Mouse (Mus musculus): Measurements from ENCODE around the gene Cspg4. TPM values are rescaled to one million over a fixed set of nuclear protein-coding genes. Genes with fewer than 3 reads are reported as not detected.
"Not testable (repeated sequence)": the region's sequence is repeated elsewhere in the genome, so short reads cannot be mapped to it uniquely, and the experiment has no call there.

Gene Cspg4
- polyA plus RNA-seq, 1 experiment from 2014 or later, result 8.1 TPM

- Histone ChIP-seq H3K4me1 (replicated peaks) (peaks cover 17% of the 10 kb centered on the region), H3K4me3 (no peak overlapping the region), H3K4me2 (no peak overlapping the region), H3K27ac (replicated peaks) (no peak overlapping the region), H3K36me3 (no peaks in the 10 kb centered on the region), H3K9me3 (no peaks in the 10 kb centered on the region), H3K27me3 (peaks cover 5% of the 10 kb centered on the region; the same call in 1 of the 2 replicates), H3K9ac (no peak overlapping the region)
- 19% methylated on average over 3 of the region's 3 CpGs for WGBS
- ATAC-seq (ENCODE audit: low FRiP score, low read depth), result no peak
Measured at GRCm38 (mm10) chr9:56894006-56894405, 29.2 kb downstream of the Cspg4 start.

- ATAC-seq (ENCODE audit: low FRiP score, low read depth), result no peak
- H3K4me2 ChIP-seq, result no peak overlapping the region
- H3K4me1 ChIP-seq (replicated peaks), result peaks cover 10% of the 10 kb centered on the region
- H3K27ac ChIP-seq (replicated peaks), result no peak overlapping the region
- H3K9me3 ChIP-seq, result no peaks in the 10 kb centered on the region
- H3K9ac ChIP-seq, result no peak overlapping the region
- H3K27me3 ChIP-seq, result no peaks in the 10 kb centered on the region
- H3K4me3 ChIP-seq, result no peak overlapping the region
- WGBS, result 93% methylated on average over 12 of the region's 12 CpGs
- no peaks in the 10 kb centered on the region for H3K36me3 ChIP-seq
Measured at GRCm38 (mm10) chr9:56896779-56897178, 31.9 kb downstream of the Cspg4 start.

GRCm38 (mm10) chr9:56899409-56899808 is 34.6 kb downstream of the Cspg4 start:
- H3K9ac ChIP-seq, result no peak overlapping the region
- H3K4me2 ChIP-seq, result no peak overlapping the region
- H3K27ac ChIP-seq (replicated peaks), result no peak overlapping the region
- no peaks in the 10 kb centered on the region for H3K27me3 ChIP-seq
- no peaks in the 10 kb centered on the region for H3K4me1 ChIP-seq (replicated peaks)
- no peak overlapping the region for H3K4me3 ChIP-seq
- no peak for ATAC-seq (ENCODE audit: low FRiP score, low read depth)
- no peaks in the 10 kb centered on the region for H3K9me3 ChIP-seq
- 72% methylated on average over 11 of the region's 11 CpGs for WGBS
- H3K36me3 ChIP-seq, result no peaks in the 10 kb centered on the region

DNA sequence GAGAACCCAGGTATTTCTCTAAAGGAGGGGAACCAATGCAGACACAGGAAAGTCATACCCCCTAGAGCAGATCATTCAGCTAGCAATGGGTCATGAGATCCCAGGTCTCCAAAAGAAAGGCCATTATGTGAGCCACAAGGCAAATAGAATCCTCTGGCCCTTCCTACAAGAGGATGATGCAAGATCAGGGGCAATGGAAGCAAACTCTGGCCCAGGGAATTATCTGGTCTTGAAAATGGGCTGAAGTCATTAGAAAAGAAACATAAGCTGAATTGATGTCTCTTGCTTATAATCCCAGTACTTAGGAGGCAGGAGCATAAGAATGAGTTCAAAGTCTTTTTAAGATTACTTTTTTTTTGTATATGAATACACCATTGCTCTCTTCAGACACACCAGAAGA is 35.2 kb downstream of the Cspg4 start:
- no peaks in the 10 kb centered on the region for H3K36me3 ChIP-seq

GRCm38 (mm10) chr9:56900571-56900970 is 35.7 kb downstream of the Cspg4 start:
- no peaks in the 10 kb centered on the region for H3K9me3 ChIP-seq
- no peak for ATAC-seq (ENCODE audit: low FRiP score, low read depth)
- no peaks in the 10 kb centered on the region for H3K27me3 ChIP-seq
- no peak overlapping the region for H3K4me3 ChIP-seq
- no peak overlapping the region for H3K27ac ChIP-seq (replicated peaks)
- no peak overlapping the region for H3K4me2 ChIP-seq
- H3K4me1 ChIP-seq (replicated peaks), result no peaks in the 10 kb centered on the region
- 69% methylated on average over 9 of the region's 9 CpGs for WGBS
- no peak overlapping the region for H3K9ac ChIP-seq
- H3K36me3 ChIP-seq, result no peaks in the 10 kb centered on the region

More for the DNA sequence above, 35.2 kb downstream of the Cspg4 start:
- no peaks in the 10 kb centered on the region for H3K4me1 ChIP-seq (replicated peaks)
- no peaks in the 10 kb centered on the region for H3K27me3 ChIP-seq
- H3K9ac ChIP-seq, result no peak overlapping the region
- no peak for ATAC-seq (ENCODE audit: low FRiP score, low read depth)
- no peak overlapping the region for H3K4me2 ChIP-seq
- H3K9me3 ChIP-seq, result no peaks in the 10 kb centered on the region
- H3K27ac ChIP-seq (replicated peaks), result no peak overlapping the region
- H3K4me3 ChIP-seq, result no peak overlapping the region

DNA sequence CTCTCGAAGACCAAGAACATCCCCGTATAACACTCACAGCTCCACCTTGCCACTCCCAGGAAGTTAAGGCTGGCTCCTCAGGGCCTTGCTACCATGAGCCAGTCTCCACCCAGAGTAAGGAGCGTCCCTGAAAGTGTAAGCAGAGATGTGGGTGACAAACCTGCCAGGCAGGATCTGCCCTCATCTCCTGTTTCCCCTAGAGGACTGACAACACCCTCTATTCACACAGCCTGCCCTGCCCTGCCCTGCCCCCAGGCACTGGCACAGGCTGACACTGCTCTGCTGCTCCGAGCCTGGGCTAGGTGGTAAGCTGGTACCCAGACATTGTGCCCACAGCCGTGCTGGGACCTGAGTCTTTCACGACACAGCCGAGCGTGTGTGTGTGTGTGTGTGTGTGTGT is 36.4 kb downstream of the Cspg4 start:
- no peak for ATAC-seq (ENCODE audit: low FRiP score, low read depth)
- H3K4me1 ChIP-seq (replicated peaks), result no peaks in the 10 kb centered on the region
- no peaks in the 10 kb centered on the region for H3K36me3 ChIP-seq
- WGBS, result 75% methylated on average over 8 of the region's 8 CpGs
- no peak overlapping the region for H3K9ac ChIP-seq
- H3K9me3 ChIP-seq, result no peaks in the 10 kb centered on the region
- H3K27me3 ChIP-seq, result no peaks in the 10 kb centered on the region
- H3K4me3 ChIP-seq, result no peak overlapping the region
- H3K4me2 ChIP-seq, result no peak overlapping the region
- no peak overlapping the region for H3K27ac ChIP-seq (replicated peaks)

- no peaks in the 10 kb centered on the region for H3K4me1 ChIP-seq (replicated peaks)
- WGBS, result 80% methylated on average over 3 of the region's 3 CpGs
- no peak for ATAC-seq (ENCODE audit: low FRiP score, low read depth)
- H3K4me3 ChIP-seq, result no peak overlapping the region
- H3K27me3 ChIP-seq, result no peaks in the 10 kb centered on the region
- no peak overlapping the region for H3K27ac ChIP-seq (replicated peaks)
- H3K36me3 ChIP-seq, result no peaks in the 10 kb centered on the region
- H3K9ac ChIP-seq, result no peak overlapping the region
- no peaks in the 10 kb centered on the region for H3K9me3 ChIP-seq
- H3K4me2 ChIP-seq, result no peak overlapping the region
Measured at GRCm38 (mm10) chr9:56903662-56904061, 38.8 kb downstream of the Cspg4 start.

GRCm38 (mm10) chr9:56907549-56907948 is 42.7 kb downstream of the Cspg4 start:
- Histone ChIP-seq H3K4me2 (no peak overlapping the region), H3K36me3 (no peaks in the 10 kb centered on the region), H3K4me3 (no peak overlapping the region), H3K9me3 (no peaks in the 10 kb centered on the region), H3K4me1 (replicated peaks) (no peaks in the 10 kb centered on the region), H3K27ac (replicated peaks) (no peak overlapping the region), H3K9ac (no peak overlapping the region), H3K27me3 (no peaks in the 10 kb centered on the region)
- no peak for ATAC-seq (ENCODE audit: low FRiP score, low read depth)
- 85% methylated on average over 9 of the region's 9 CpGs for WGBS

DNA sequence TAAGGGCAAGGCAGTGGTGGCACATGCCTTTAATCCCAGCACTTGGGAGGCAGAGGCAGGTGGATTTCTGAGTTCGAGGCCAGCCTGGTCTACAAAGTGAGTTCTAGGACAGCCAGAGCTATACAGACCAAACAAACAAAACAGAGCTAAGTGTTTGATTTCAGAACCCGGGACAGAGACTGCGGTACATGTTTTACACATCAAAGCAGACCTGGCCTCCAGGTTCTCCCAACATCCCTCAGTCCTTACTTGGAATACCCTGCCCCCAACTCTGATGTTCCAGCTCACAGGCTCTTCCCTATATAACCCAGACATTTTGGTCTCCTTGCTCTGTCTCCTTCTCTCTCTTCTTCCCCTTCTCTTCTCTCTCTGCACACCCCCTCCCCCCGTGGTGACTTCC is 45.2 kb downstream of the Cspg4 start:
- H3K4me2 ChIP-seq; H3K9me3 ChIP-seq; H3K9ac ChIP-seq; H3K36me3 ChIP-seq; ATAC-seq (ENCODE audit: low FRiP score, low read depth); H3K4me3 ChIP-seq; H3K27me3 ChIP-seq; H3K4me1 ChIP-seq (replicated peaks); H3K27ac ChIP-seq (replicated peaks): not testable (repeated sequence)
- 44% methylated on average over 4 of the region's 4 CpGs for WGBS

GRCm38 (mm10) chr9:56911017-56911416 is 46.2 kb downstream of the Cspg4 start:
- H3K4me2 ChIP-seq, result no peak overlapping the region
- no peaks in the 10 kb centered on the region for H3K9me3 ChIP-seq
- no peaks in the 10 kb centered on the region for H3K36me3 ChIP-seq
- WGBS, result 74% methylated on average over 1 of the region's 1 CpGs
- H3K27ac ChIP-seq (replicated peaks), result no peak overlapping the region
- H3K4me3 ChIP-seq, result no peak overlapping the region
- H3K9ac ChIP-seq, result no peak overlapping the region
- no peaks in the 10 kb centered on the region for H3K4me1 ChIP-seq (replicated peaks)
- no peak for ATAC-seq (ENCODE audit: low FRiP score, low read depth)
- no peaks in the 10 kb centered on the region for H3K27me3 ChIP-seq

- Histone ChIP-seq H3K9me3 (no peaks in the 10 kb centered on the region), H3K4me1 (replicated peaks) (no peaks in the 10 kb centered on the region), H3K27me3 (no peaks in the 10 kb centered on the region), H3K9ac (no peak overlapping the region), H3K4me3 (no peak overlapping the region), H3K36me3 (no peaks in the 10 kb centered on the region), H3K4me2 (no peak overlapping the region), H3K27ac (replicated peaks) (no peak overlapping the region)
- no peak for ATAC-seq (ENCODE audit: low FRiP score, low read depth)
- WGBS, result 89% methylated on average over 9 of the region's 9 CpGs
Measured at GRCm38 (mm10) chr9:56913991-56914390, 49.2 kb downstream of the Cspg4 start.

DNA sequence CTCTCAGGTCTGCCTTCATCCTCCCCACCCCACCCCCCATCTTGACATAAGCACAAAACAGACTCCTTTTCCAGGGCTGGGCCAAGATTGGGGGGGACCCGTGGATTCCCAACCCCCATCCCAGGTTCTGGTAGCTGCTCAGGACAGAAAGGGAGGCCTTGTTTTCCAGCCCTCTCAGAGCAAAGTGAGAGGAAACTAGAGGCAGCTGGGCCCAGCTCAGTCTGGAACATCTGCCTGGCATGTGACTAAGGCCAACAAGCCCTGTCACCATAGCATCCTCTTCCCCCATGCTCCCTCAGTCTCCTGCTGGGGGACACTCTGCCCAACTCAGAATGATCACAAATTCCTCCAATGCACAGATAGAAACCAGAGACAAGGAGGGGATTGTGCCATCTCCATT is 50.3 kb downstream of the Cspg4 start:
- H3K27ac ChIP-seq (replicated peaks), result no peak overlapping the region
- 95% methylated on average over 1 of the region's 1 CpGs for WGBS
- H3K4me2 ChIP-seq, result no peak overlapping the region
- no peaks in the 10 kb centered on the region for H3K27me3 ChIP-seq
- H3K9me3 ChIP-seq, result no peaks in the 10 kb centered on the region
- no peaks in the 10 kb centered on the region for H3K4me1 ChIP-seq (replicated peaks)
- no peak for ATAC-seq (ENCODE audit: low FRiP score, low read depth)
- H3K4me3 ChIP-seq, result no peak overlapping the region
- no peaks in the 10 kb centered on the region for H3K36me3 ChIP-seq
- no peak overlapping the region for H3K9ac ChIP-seq

DNA sequence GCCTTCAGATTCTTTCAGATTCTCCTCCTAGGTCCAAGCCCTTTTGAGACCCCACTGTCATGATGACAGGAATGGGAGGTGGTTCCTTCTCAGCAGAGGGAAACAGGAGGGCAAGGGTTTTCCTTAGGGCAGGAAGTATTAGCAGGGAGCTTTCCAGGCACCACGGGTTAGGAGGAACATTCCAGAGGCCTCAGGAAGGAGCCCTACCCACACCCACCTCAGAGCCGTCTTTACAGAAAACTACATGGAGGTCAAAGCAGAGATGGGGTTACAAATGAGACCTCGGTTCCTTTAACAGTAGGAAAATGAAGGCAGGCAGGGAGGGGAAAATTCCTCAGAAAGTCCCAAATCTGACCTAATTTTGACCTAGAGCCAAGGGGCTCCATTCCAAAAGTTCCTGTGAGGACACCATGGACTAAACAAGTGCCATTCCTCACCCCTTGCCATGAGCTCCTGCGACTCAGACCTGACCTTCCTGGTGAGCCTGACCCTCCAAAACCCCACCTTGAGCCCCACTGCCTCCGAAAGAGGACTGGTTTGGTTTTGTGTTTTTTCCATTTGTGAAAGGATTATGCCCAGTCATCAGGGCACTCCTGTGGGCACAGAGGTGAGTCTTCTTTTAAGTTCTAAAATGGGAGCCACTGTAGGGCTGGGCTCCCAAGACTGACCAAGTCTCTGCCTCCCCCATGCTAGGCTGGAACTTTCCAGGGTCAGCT is 51.0 kb downstream of the Cspg4 start:
- H3K9ac ChIP-seq, result no peak overlapping the region
- no peaks in the 10 kb centered on the region for H3K27me3 ChIP-seq
- no peaks in the 10 kb centered on the region for H3K9me3 ChIP-seq
- no peaks in the 10 kb centered on the region for H3K4me1 ChIP-seq (replicated peaks)
- WGBS, result 91% methylated on average over 5 of the region's 5 CpGs
- ATAC-seq (ENCODE audit: low FRiP score, low read depth), result no peak
- no peak overlapping the region for H3K27ac ChIP-seq (replicated peaks)
- H3K4me3 ChIP-seq, result no peak overlapping the region
- no peak overlapping the region for H3K4me2 ChIP-seq
- no peaks in the 10 kb centered on the region for H3K36me3 ChIP-seq

Measured in hindbrain, embryonic 15.5 days (tissue).